Mouse (Mus musculus) Patski (cell line): ENCODE measurements around the gene Pcsk2. TPM values are rescaled to one million over a fixed set of nuclear protein-coding genes. Genes with fewer than 3 reads are reported as not detected.

Source experiments
- ATAC-seq: fragments of 100-300 bp; one replicate; pipeline ENCODE4 v1.8.0; 2021
- CTCF ChIA-PET: fragments of 350-600 bp; sonication (Branson Sonifier 250); formaldehyde crosslinking; loops from one replicate; lab custom pipeline; 2022; ENCODE audit warnings: inconsistent platforms; lab: Charles Lee
- POLR2A ChIA-PET: fragments of 350-600 bp; sonication (Branson Sonifier 250); formaldehyde crosslinking; loops from one replicate; lab custom pipeline; 2022; ENCODE audit warnings: antibody characterized with exemption, inconsistent platforms; lab: Charles Lee
- DNase-seq: peaks from one replicate; pipeline ENCODE4 v3.0.0-alpha.2; 2011; ENCODE audit warnings: low read depth, low spot score
- H3K27me3 ChIP-seq: fragments of 371-371 bp; one replicate; pipeline ENCODE4 v1.5.1; 2021
- CTCF ChIP-seq: fragments of 100-300 bp; IDR thresholded peaks from one replicate; pipeline ENCODE4 v1.5.1; 2021
- in situ Hi-C: fragments of 300-500 bp; cut with MboI; formaldehyde crosslinking; loops from 3 replicates; pipeline ENCODE4 v1.11.1; 2018; ENCODE audit warnings: low pct_unique_long_range_greater_than_20kb, mixed read lengths
- polyA plus RNA-seq: library from polyadenylated mRNA; unstranded; gene quantifications from one replicate; pipeline ENCODE4 v1.2.3, GENCODE M21; 2021

The Pcsk2 gene
- not detected for polyA plus RNA-seq

- POLR2A ChIA-PET: no interaction called here
- in situ Hi-C loops: no loop called here
- TF ChIP-seq CTCF: no peak
- CTCF ChIA-PET: no interaction called here
- ATAC-seq: peak; percentile 68
- H3K27me3 ChIP-seq: peaks cover 33% of the 10 kb centered on the region
- no peak for DNase-seq
Observed at GRCm38 (mm10) chr2:143545758-143546246, at the start of gene Pcsk2. Gene Pcsk2, plus strand, starts transcription at chr2:143546156.

- in situ Hi-C loops: no loop called here
- CTCF ChIA-PET: no interaction called here
- TF ChIP-seq CTCF: no peak
- H3K27me3 ChIP-seq: no peaks in the 10 kb centered on the region
- DNase-seq (no peak), ATAC-seq (no peak)
- POLR2A ChIA-PET: no interaction called here
Observed at GRCm38 (mm10) chr2:143500845-143501244, 45.1 kb upstream of the Pcsk2 start.

- in situ Hi-C loops: no loop called here
- no peak for TF ChIP-seq CTCF
- DNase-seq (no peak), ATAC-seq (no peak)
- H3K27me3 ChIP-seq: no peaks in the 10 kb centered on the region
- ChIA-PET CTCF (no interaction called here), POLR2A (no interaction called here)
Observed at GRCm38 (mm10) chr2:143501760-143502159, 44.2 kb upstream of the Pcsk2 start.

GRCm38 (mm10) chr2:143502203-143502602 lies 43.8 kb upstream of the Pcsk2 start:
- ChIA-PET CTCF (no interaction called here), POLR2A (no interaction called here)
- H3K27me3 ChIP-seq: no peaks in the 10 kb centered on the region
- DNase-seq (no peak), ATAC-seq (no peak)
- in situ Hi-C loops: no loop called here
- TF ChIP-seq CTCF: no peak

- no peak for TF ChIP-seq CTCF
- H3K27me3 ChIP-seq: peaks cover under 1% of the 10 kb centered on the region
- CTCF ChIA-PET: no interaction called here
- POLR2A ChIA-PET: no interaction called here
- no peak for DNase-seq
- ATAC-seq: no peak
- in situ Hi-C loops: no loop called here
Observed at GRCm38 (mm10) chr2:143536485-143536884, 9.5 kb upstream of the Pcsk2 start.

- TF ChIP-seq CTCF: no peak
- H3K27me3 ChIP-seq: peaks cover 33% of the 10 kb centered on the region
- ATAC-seq: peak; percentile 24
- CTCF ChIA-PET: no interaction called here
- in situ Hi-C loops: no loop called here
- POLR2A ChIA-PET: no interaction called here
- no peak for DNase-seq
Observed at GRCm38 (mm10) chr2:143545299-143545751, 631 bp upstream of the Pcsk2 start.

- POLR2A ChIA-PET: no interaction called here
- no peak for ATAC-seq
- H3K27me3 ChIP-seq: peaks cover 31% of the 10 kb centered on the region
- CTCF ChIA-PET: no interaction called here
- no peak for DNase-seq
- TF ChIP-seq CTCF: no peak
- in situ Hi-C loops: no loop called here
Observed at GRCm38 (mm10) chr2:143546412-143547211, 656 bp downstream of the Pcsk2 start.

- in situ Hi-C loops: no loop called here
- ATAC-seq (no peak), DNase-seq (no peak)
- peaks cover 30% of the 10 kb centered on the region for H3K27me3 ChIP-seq
- CTCF ChIA-PET: no interaction called here
- no peak for TF ChIP-seq CTCF
- POLR2A ChIA-PET: no interaction called here
Observed at GRCm38 (mm10) chr2:143547251-143548090, 1.5 kb downstream of the Pcsk2 start.

- POLR2A ChIA-PET: no interaction called here
- no peak for ATAC-seq
- DNase-seq: no peak
- in situ Hi-C loops: no loop called here
- TF ChIP-seq CTCF: no peak
- CTCF ChIA-PET: no interaction called here
- H3K27me3 ChIP-seq: no peaks in the 10 kb centered on the region
Observed at GRCm38 (mm10) chr2:143560384-143560783, 14.4 kb downstream of the Pcsk2 start.

GRCm38 (mm10) chr2:143565062-143565461 lies 19.1 kb downstream of the Pcsk2 start:
- ChIA-PET CTCF (interaction anchor here (1.6 kb wide), 1 partner anchor 11 kb away, joined by 3 read pairs; no protein-coding TSS in a partner anchor), POLR2A (no interaction called here)
- H3K27me3 ChIP-seq: no peaks in the 10 kb centered on the region
- in situ Hi-C loops: no loop called here
- no peak for TF ChIP-seq CTCF
- no peak for DNase-seq
- ATAC-seq: no peak

GRCm38 (mm10) chr2:143565961-143566360 lies 20.0 kb downstream of the Pcsk2 start:
- TF ChIP-seq CTCF: no peak
- no peak for DNase-seq
- in situ Hi-C loops: no loop called here
- ChIA-PET CTCF (no interaction called here), POLR2A (no interaction called here)
- H3K27me3 ChIP-seq: no peaks in the 10 kb centered on the region
- ATAC-seq: no peak
